Mouse (Mus musculus): ENCODE measurements around the gene Susd6.
A peak's percentile ranks its signal among the peaks of the same experiment; 100 is the strongest.

The Susd6 gene

GRCm38 (mm10) chr12:80789849-80790694 lies at the start of gene Susd6:
Gene Susd6 (plus strand): TSS chr12:80790510.
- peak; percentile 97 to 98 for DNase-seq (ENCODE audit: low read depth in 2 of 2, low spot score in 2 of 2)

- DNase-seq (ENCODE audit: low read depth in 2 of 2, low spot score in 2 of 2), result no peak
Observed at GRCm38 (mm10) chr12:80744614-80745013, 45.7 kb upstream of the Susd6 start.

GRCm38 (mm10) chr12:80746031-80746813 lies 44.1 kb upstream of the Susd6 start:
- DNase-seq (ENCODE audit: low read depth in 2 of 2, low spot score in 2 of 2), result no peak

GRCm38 (mm10) chr12:80751556-80751955 lies 38.8 kb upstream of the Susd6 start:
- DNase-seq (ENCODE audit: low read depth in 2 of 2, low spot score in 2 of 2), result no peak

GRCm38 (mm10) chr12:80757751-80758558 lies 32.4 kb upstream of the Susd6 start:
- DNase-seq (ENCODE audit: low read depth in 2 of 2, low spot score in 2 of 2), result peak; percentile 4 to 19

- DNase-seq (ENCODE audit: low read depth in 2 of 2, low spot score in 2 of 2), result peak; percentile 2
Observed at GRCm38 (mm10) chr12:80758559-80759386, 31.5 kb upstream of the Susd6 start.

- DNase-seq (ENCODE audit: low read depth in 2 of 2, low spot score in 2 of 2), result no peak
Observed at GRCm38 (mm10) chr12:80759387-80759712, 31.0 kb upstream of the Susd6 start.

- DNase-seq (ENCODE audit: low read depth in 2 of 2, low spot score in 2 of 2), result peak in 1 of 2 experiments; percentile 2
Observed at GRCm38 (mm10) chr12:80759713-80760395, 30.5 kb upstream of the Susd6 start.

- DNase-seq (ENCODE audit: low read depth in 2 of 2, low spot score in 2 of 2), result peak; percentile 73 to 78
Observed at GRCm38 (mm10) chr12:80760396-80760801, 29.9 kb upstream of the Susd6 start, which contains the start of gene Ccdc177. Gene Ccdc177 (minus strand): TSS chr12:80760687.

GRCm38 (mm10) chr12:80762982-80763381 lies 27.3 kb upstream of the Susd6 start:
- no peak for DNase-seq (ENCODE audit: low read depth in 2 of 2, low spot score in 2 of 2)

- DNase-seq (ENCODE audit: low read depth in 2 of 2, low spot score in 2 of 2), result no peak
Observed at GRCm38 (mm10) chr12:80764116-80764515, 26.2 kb upstream of the Susd6 start.

GRCm38 (mm10) chr12:80769697-80770096 lies 20.6 kb upstream of the Susd6 start:
- DNase-seq (ENCODE audit: low read depth in 2 of 2, low spot score in 2 of 2), result peak; percentile 56 to 65

- no peak for DNase-seq (ENCODE audit: low read depth in 2 of 2, low spot score in 2 of 2)
Observed at GRCm38 (mm10) chr12:80774786-80775185, 15.5 kb upstream of the Susd6 start.

- DNase-seq (ENCODE audit: low read depth in 2 of 2, low spot score in 2 of 2), result no peak
Observed at GRCm38 (mm10) chr12:80776046-80776634, 14.2 kb upstream of the Susd6 start.

- DNase-seq (ENCODE audit: low read depth in 2 of 2, low spot score in 2 of 2), result no peak
Observed at GRCm38 (mm10) chr12:80778188-80778936, 11.9 kb upstream of the Susd6 start.

GRCm38 (mm10) chr12:80779760-80780159 lies 10.6 kb upstream of the Susd6 start:
- DNase-seq (ENCODE audit: low read depth in 2 of 2, low spot score in 2 of 2), result no peak

- no peak for DNase-seq (ENCODE audit: low read depth in 2 of 2, low spot score in 2 of 2)
Observed at GRCm38 (mm10) chr12:80782190-80782589, 8.1 kb upstream of the Susd6 start.

GRCm38 (mm10) chr12:80782892-80783291 lies 7.4 kb upstream of the Susd6 start:
- no peak for DNase-seq (ENCODE audit: low read depth in 2 of 2, low spot score in 2 of 2)

- no peak for DNase-seq (ENCODE audit: low read depth in 2 of 2, low spot score in 2 of 2)
Observed at GRCm38 (mm10) chr12:80783889-80784288, 6.4 kb upstream of the Susd6 start.

Measured in CD8-positive naive resting alpha-beta T cell, adult 2 months (primary cell).